Mouse (Mus musculus) activated CD4-positive, CD25-positive, alpha-beta regulatory T cell, adult 4 months (primary cell): ENCODE results near the gene Adh6a. TPM values are rescaled to one million over a fixed set of nuclear protein-coding genes. Genes with fewer than 3 reads are reported as not detected.
"Not testable (repeated sequence)": the region's sequence is repeated elsewhere in the genome, so short reads cannot be mapped to it uniquely, and the experiment has no call there.

Experiments
- ATAC-seq: one replicate; pipeline ENCODE4 v1.8.0; 2017
- polyA plus RNA-seq, 2 experiments: library from polyadenylated mRNA; unstranded; fragments of 100-300 nt; shearing (Covaris generic); gene quantifications; one replicate each; pipeline ENCODE4 v1.2.1; 2017

The Adh6a gene
- polyA plus RNA-seq, 2 experiments from 2014 or later = not detected

GRCm38 (mm10) chr3:138325466-138325865 is 12.4 kb downstream of the Adh6a start:
- no peak for ATAC-seq

GRCm38 (mm10) chr3:138333910-138334309 is 20.8 kb downstream of the Adh6a start:
- ATAC-seq = peak; percentile 33

GRCm38 (mm10) chr3:138334320-138334719 is 21.2 kb downstream of the Adh6a start:
- peak; percentile 88 for ATAC-seq

GRCm38 (mm10) chr3:138335566-138335965 is 22.5 kb downstream of the Adh6a start:
- ATAC-seq = no peak

GRCm38 (mm10) chr3:138336104-138336754 is 23.1 kb downstream of the Adh6a start:
- ATAC-seq = no peak

GRCm38 (mm10) chr3:138341471-138341870 is 28.4 kb downstream of the Adh6a start, which contains the start of gene Adh6b:
Gene Adh6b, plus strand, starts transcription at chr3:138341775.
- ATAC-seq = no peak

- ATAC-seq = no peak
Observed at GRCm38 (mm10) chr3:138347041-138347440, 34.0 kb downstream of the Adh6a start.

- no peak for ATAC-seq
Observed at GRCm38 (mm10) chr3:138352012-138352809, 39.1 kb downstream of the Adh6a start.

GRCm38 (mm10) chr3:138358856-138359255 is 45.8 kb downstream of the Adh6a start:
- no peak for ATAC-seq

GRCm38 (mm10) chr3:138360721-138361120 is 47.6 kb downstream of the Adh6a start:
- no peak for ATAC-seq

- no peak for ATAC-seq
Observed at GRCm38 (mm10) chr3:138362920-138363319, 49.8 kb downstream of the Adh6a start.

- no peak for ATAC-seq
Observed at GRCm38 (mm10) chr3:138366181-138366580, 53.1 kb downstream of the Adh6a start.

- ATAC-seq = no peak
Observed at GRCm38 (mm10) chr3:138369546-138369945, 56.5 kb downstream of the Adh6a start.

- ATAC-seq = not testable (repeated sequence)
Observed at GRCm38 (mm10) chr3:138370289-138370688, 57.2 kb downstream of the Adh6a start.

- ATAC-seq = no peak
Observed at GRCm38 (mm10) chr3:138373920-138374319, 60.8 kb downstream of the Adh6a start.

GRCm38 (mm10) chr3:138375148-138375547 is 62.1 kb downstream of the Adh6a start:
- ATAC-seq = no peak

Other genes starting within 250 kb of the Adh6a start
- not detected for gene 1110002E22Rik, start 248.2 kb upstream of the Adh6a start, polyA plus RNA-seq
- gene Gm5105, start 245.9 kb upstream of the Adh6a start, polyA plus RNA-seq = not detected
- 10 to 100 TPM in 1 of 2 experiments, 1 to 10 TPM in 1; 8.7 to 10.0 TPM for gene Trmt10a, start 169.8 kb upstream of the Adh6a start, polyA plus RNA-seq
- gene Mttp, start 168.3 kb upstream of the Adh6a start, polyA plus RNA-seq = 1 to 10 TPM; 2.9 to 3.6 TPM
- not detected for gene 4930579F01Rik, start 119.5 kb upstream of the Adh6a start, polyA plus RNA-seq
- gene Adh7, start 95.5 kb upstream of the Adh6a start, polyA plus RNA-seq = not detected
- 1 to 10 TPM; 1.1 to 1.7 TPM for gene Adh1, start 52.3 kb upstream of the Adh6a start, polyA plus RNA-seq
- not detected for gene Adh6b, start 28.5 kb downstream of the Adh6a start, polyA plus RNA-seq
- under 1 TPM; 0.25 to 0.38 TPM for gene Adh4, start 102.2 kb downstream of the Adh6a start, polyA plus RNA-seq
- gene Adh5, start 129.8 kb downstream of the Adh6a start, polyA plus RNA-seq = 100 to 1,000 TPM; 117 to 122 TPM
- gene Metap1, start 176.2 kb downstream of the Adh6a start, polyA plus RNA-seq = 10 to 100 TPM; 32.0 to 33.3 TPM
- gene Eif4e, start 212.9 kb downstream of the Adh6a start, polyA plus RNA-seq = 100 to 1,000 TPM; 246 to 346 TPM